Mouse (Mus musculus): Measurements from ENCODE around the gene Gas2l3.

DNA sequence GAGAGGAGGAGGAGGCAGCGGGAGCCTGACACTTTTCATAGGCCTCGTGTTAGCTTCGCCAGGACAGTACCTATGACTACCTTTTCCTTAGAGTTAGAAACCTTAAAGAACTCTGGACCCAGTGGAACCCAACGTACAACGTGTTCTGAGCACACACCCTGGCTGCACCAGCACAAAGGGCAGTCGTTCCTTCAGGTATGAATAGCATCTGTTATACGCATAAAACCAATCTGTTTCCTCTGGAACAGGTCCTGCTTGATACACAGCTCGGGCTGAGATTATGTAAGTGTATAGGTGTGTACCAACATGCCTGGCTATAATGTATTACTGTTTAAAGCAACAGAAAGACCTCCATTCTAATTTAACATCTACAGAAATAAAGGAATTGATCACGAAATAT, 19.6 kb downstream of the Gas2l3 start:
- TF ChIP-seq CTCF (IDR thresholded peaks at IDR 0.05; ENCODE audit: low read depth), result no peak
- no peak for TF ChIP-seq EP300 (IDR thresholded peaks at IDR 0.05; ENCODE audit: low read depth)
